Mouse (Mus musculus) testis, postnatal 14 days (tissue): ENCODE results near the gene Bpifc.

ENCODE experiments used
- DNase-seq: peaks from one replicate; pipeline ENCODE4 v3.0.0; 2021; ENCODE audit warnings: low spot score

Bpifc gene

GRCm38 (mm10) chr10:85951765-85952443, 59.8 kb downstream of the Bpifc start:
- no peak for DNase-seq

- no peak for DNase-seq
Measured at GRCm38 (mm10) chr10:85948483-85949196, 63.1 kb downstream of the Bpifc start.

- no peak for DNase-seq
Measured at GRCm38 (mm10) chr10:85936280-85936965, 75.3 kb downstream of the Bpifc start.

- no peak for DNase-seq
Measured at GRCm38 (mm10) chr10:85929962-85930361, 81.7 kb downstream of the Bpifc start.

- DNase-seq = no peak
Measured at GRCm38 (mm10) chr10:85929208-85929591, 82.5 kb downstream of the Bpifc start.

- peak; percentile 89 for DNase-seq
Measured at GRCm38 (mm10) chr10:85928499-85929207, 83.0 kb downstream of the Bpifc start.

GRCm38 (mm10) chr10:85927676-85928445, 83.8 kb downstream of the Bpifc start, which contains the start of gene Ascl4:
Ascl4 (plus strand) TSS chr10:85927681.
- DNase-seq = no peak

GRCm38 (mm10) chr10:85916498-85917309, 95.0 kb downstream of the Bpifc start, which contains the start of gene Prdm4:
Prdm4 (minus strand) TSS chr10:85917142.
- DNase-seq = peak; percentile 99
